Mouse (Mus musculus): ENCODE results near the gene Olfr1513. TPM values are rescaled to one million over a fixed set of nuclear protein-coding genes. Genes with fewer than 3 reads are reported as not detected.
"Not testable (repeated sequence)": the region's sequence is repeated elsewhere in the genome, so short reads cannot be mapped to it uniquely, and the experiment has no call there.

Olfr1513 gene
- not detected in 2 replicates for polyA plus RNA-seq (2014; fragmentation: Nextera tagmentation; extraction: Ambion mirVana)

DNA sequence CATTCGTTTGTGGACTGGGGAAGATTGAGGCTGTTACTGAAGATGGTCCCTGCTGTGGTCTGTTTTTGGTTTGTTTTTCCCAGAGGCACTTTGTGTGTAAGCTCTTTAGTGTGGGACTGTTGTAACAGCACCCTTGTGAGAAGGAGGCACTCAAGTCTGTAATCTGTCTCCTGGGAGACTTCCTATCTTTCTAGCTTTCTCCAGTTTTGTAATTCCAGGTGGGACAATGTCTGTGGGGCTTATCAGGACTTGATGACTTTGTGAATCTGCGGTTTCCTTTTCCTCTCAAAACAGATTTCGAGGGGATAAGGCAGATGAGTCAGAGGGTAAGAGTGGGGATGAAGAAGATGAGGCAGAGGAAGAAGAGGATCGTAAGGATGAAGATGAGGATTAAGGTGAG is at the start of gene Olfr1513:
TSS of gene Olfr1513 (minus strand) at position 101 of the 400 bp plus-strand sequence.
- H3K27me3 ChIP-seq (ENCODE audit: control insufficient read depth, insufficient read depth, low read length), result no peaks in the 10 kb centered on the region
- ATAC-seq (ENCODE audit: insufficient number of reproducible peaks, insufficient read depth, low FRiP score, low read depth), result no peak
- no peaks in the 10 kb centered on the region for H3K36me3 ChIP-seq (ENCODE audit: control insufficient read depth, insufficient read depth, low read length)
- no peak within 1 kb of the TSS for H3K27ac ChIP-seq (replicated peaks in 1 of 2; ENCODE audit: control insufficient read depth in 1 of 2, insufficient read depth in 1 of 2, low read depth in 2 of 2, low read length in 2 of 2)
- no peak within 1 kb of the TSS for H3K4me2 ChIP-seq (ENCODE audit: low read length)
- 60% methylated on average over 4 of the region's 4 CpGs for WGBS
- no peak within 1 kb of the TSS for H3K9ac ChIP-seq (ENCODE audit: low read length)
- no peaks in the 10 kb centered on the region for H3K9me3 ChIP-seq (ENCODE audit: control insufficient read depth, low read length)
- H3K4me3 ChIP-seq (ENCODE audit: control insufficient read depth in 1 of 2, insufficient read depth in 1 of 2, low read depth in 1 of 2, low read length in 2 of 2), result no peak within 1 kb of the TSS
- H3K4me1 ChIP-seq (ENCODE audit: control insufficient read depth in 2 of 2, insufficient read depth in 2 of 2, low read length in 2 of 2), result no peaks in the 10 kb centered on the region

DNA sequence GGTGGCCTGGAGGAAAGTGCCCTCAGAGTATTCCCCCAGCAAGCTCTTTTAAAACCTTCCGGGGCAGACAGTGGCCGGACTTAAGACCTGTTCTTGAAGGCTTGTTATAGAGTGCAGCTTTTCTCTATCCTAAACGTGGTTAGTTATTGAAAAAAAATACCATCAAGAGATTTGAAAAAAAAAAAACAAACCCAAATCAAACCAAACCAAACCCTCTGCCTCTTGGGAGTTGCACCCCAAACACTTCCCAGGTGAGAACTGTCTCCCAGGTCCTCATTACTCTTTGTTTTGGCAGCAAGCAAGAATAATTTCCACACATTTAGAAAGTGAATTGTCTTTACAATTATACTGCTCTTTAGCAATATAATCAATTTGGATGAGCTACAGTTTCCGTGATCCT is 41.1 kb upstream of the Olfr1513 start, which contains the start of gene Olfr1511:
TSS of gene Olfr1511 (minus strand) at position 101 of the 400 bp plus-strand sequence.
- Histone ChIP-seq H3K4me3 (ENCODE audit: control insufficient read depth in 1 of 2, insufficient read depth in 1 of 2, low read depth in 1 of 2, low read length in 2 of 2) (no peak within 1 kb of the TSS), H3K9ac (ENCODE audit: low read length) (no peak within 1 kb of the TSS)
- WGBS, result 72% methylated on average over 4 of the region's 4 CpGs

DNA sequence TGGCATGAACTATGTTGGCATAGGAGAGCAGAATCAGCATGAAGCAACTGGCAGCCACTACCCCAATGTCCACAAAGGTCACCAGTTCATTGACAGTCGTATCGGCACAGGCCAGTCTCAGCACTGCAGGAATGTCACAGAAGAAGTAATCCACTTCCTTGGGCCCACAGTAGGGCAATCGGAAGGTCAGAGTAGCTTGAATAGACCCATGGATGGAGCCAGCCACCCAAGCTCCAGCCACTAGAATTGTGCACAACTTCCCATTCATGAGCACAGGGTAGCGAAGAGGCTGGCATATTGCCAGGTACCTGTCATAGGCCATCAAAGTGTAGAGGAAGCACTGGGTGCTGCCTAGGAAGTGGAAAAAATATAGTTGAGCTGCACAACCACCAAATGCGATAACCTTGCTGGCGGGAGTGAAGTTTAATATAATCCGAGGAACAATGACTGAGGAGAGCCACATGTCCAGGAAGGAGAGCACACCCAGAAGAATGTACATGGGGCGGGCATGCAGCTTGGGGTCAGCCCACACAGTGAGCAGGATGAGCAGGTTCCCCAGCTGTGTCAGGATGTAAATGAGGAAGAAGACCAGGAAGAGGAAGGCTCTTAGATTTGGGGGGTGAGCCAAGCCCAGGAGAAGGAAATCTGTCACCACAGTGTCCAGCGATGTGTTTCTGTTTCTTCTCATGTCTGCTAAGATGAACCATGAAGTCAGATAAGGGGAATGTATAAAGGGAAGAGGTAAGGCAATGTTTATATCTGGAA is 34.1 kb upstream of the Olfr1513 start:
- 73% methylated on average over 9 of the region's 9 CpGs for WGBS
- ATAC-seq (ENCODE audit: insufficient number of reproducible peaks, insufficient read depth, low FRiP score, low read depth), result peak; percentile 54; the same call in 1 of the 2 replicates

More for the DNA sequence above, 41.1 kb upstream of the Olfr1513 start, which contains the start of gene Olfr1511:
- no peaks in the 10 kb centered on the region for H3K4me1 ChIP-seq (ENCODE audit: control insufficient read depth in 2 of 2, insufficient read depth in 2 of 2, low read length in 2 of 2)
- H3K4me2 ChIP-seq (ENCODE audit: low read length), result no peak within 1 kb of the TSS
- no peaks in the 10 kb centered on the region for H3K27me3 ChIP-seq (ENCODE audit: control insufficient read depth, insufficient read depth, low read length)
- no peak for ATAC-seq (ENCODE audit: insufficient number of reproducible peaks, insufficient read depth, low FRiP score, low read depth)
- H3K36me3 ChIP-seq (ENCODE audit: control insufficient read depth, insufficient read depth, low read length), result no peaks in the 10 kb centered on the region
- H3K27ac ChIP-seq (replicated peaks in 1 of 2; ENCODE audit: control insufficient read depth in 1 of 2, insufficient read depth in 1 of 2, low read depth in 2 of 2, low read length in 2 of 2), result no peak within 1 kb of the TSS
- H3K9me3 ChIP-seq (ENCODE audit: control insufficient read depth, low read length), result no peaks in the 10 kb centered on the region

DNA sequence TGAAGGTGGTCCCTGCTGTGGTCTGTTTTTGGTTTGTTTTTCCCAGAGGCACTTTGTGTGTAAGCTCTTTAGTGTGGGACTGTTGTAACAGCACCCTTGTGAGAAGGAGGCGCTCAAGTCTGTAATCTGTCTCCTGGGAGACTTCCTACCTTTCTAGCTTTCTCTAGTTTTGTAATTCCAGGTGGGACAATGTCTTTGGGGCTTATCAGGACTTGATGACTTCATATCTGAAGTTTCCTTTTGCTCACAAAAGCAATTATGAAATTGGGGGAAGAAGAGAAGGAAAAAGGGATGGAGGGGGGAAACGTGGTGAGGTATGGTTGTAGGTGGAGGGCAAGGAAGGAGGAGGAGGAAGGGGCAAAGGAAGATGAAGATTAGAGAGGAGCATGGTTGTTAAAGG is 22.9 kb upstream of the Olfr1513 start, which contains the start of gene Olfr1512:
TSS of gene Olfr1512 (minus strand) at position 101 of the 400 bp plus-strand sequence.
- no peaks in the 10 kb centered on the region for H3K9me3 ChIP-seq (ENCODE audit: control insufficient read depth, low read length)
- no peak within 1 kb of the TSS for H3K27ac ChIP-seq (replicated peaks in 1 of 2; ENCODE audit: control insufficient read depth in 1 of 2, insufficient read depth in 1 of 2, low read depth in 2 of 2, low read length in 2 of 2)
- no peaks in the 10 kb centered on the region for H3K36me3 ChIP-seq (ENCODE audit: control insufficient read depth, insufficient read depth, low read length)
- H3K4me3 ChIP-seq (ENCODE audit: control insufficient read depth in 1 of 2, insufficient read depth in 1 of 2, low read depth in 1 of 2, low read length in 2 of 2), result no peak within 1 kb of the TSS
- no peaks in the 10 kb centered on the region for H3K27me3 ChIP-seq (ENCODE audit: control insufficient read depth, insufficient read depth, low read length)
- ATAC-seq (ENCODE audit: insufficient number of reproducible peaks, insufficient read depth, low FRiP score, low read depth), result no peak
- no peaks in the 10 kb centered on the region for H3K4me1 ChIP-seq (ENCODE audit: control insufficient read depth in 2 of 2, insufficient read depth in 2 of 2, low read length in 2 of 2)
- H3K9ac ChIP-seq (ENCODE audit: low read length), result no peak within 1 kb of the TSS
- WGBS, result 71% methylated on average over 2 of the region's 2 CpGs
- H3K4me2 ChIP-seq (ENCODE audit: low read length), result no peak within 1 kb of the TSS

More for the DNA sequence above, 34.1 kb upstream of the Olfr1513 start:
- H3K4me3 ChIP-seq (ENCODE audit: control insufficient read depth in 1 of 2, insufficient read depth in 1 of 2, low read depth in 1 of 2, low read length in 2 of 2); H3K36me3 ChIP-seq (ENCODE audit: control insufficient read depth, insufficient read depth, low read length); H3K4me2 ChIP-seq (ENCODE audit: low read length); H3K4me1 ChIP-seq (ENCODE audit: control insufficient read depth in 2 of 2, insufficient read depth in 2 of 2, low read length in 2 of 2); H3K27ac ChIP-seq (replicated peaks in 1 of 2; ENCODE audit: control insufficient read depth in 1 of 2, insufficient read depth in 1 of 2, low read depth in 2 of 2, low read length in 2 of 2); H3K9ac ChIP-seq (ENCODE audit: low read length); H3K27me3 ChIP-seq (ENCODE audit: control insufficient read depth, insufficient read depth, low read length); H3K9me3 ChIP-seq (ENCODE audit: control insufficient read depth, low read length): not testable (repeated sequence)

DNA sequence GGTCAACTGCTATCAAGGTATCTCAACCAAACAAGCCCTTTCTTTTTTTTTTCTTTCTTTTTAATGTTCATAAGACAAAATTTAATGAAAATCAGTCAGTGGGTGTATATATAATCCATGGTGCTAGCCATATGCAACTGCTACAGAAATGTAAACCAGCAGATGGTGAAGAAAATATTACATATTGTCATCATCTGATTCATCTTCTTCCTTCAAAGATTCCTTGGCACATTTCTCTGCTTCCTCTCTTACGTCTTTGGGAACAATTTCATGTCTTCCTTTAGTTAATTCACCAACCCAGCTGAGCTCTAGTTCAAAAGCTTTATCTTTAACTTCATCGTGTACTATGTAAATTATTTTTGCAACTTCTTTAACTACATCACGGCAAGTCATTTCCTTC is 12.5 kb upstream of the Olfr1513 start:
- 85% methylated on average over 3 of the region's 3 CpGs for WGBS
- H3K4me3 ChIP-seq (ENCODE audit: control insufficient read depth in 1 of 2, insufficient read depth in 1 of 2, low read depth in 1 of 2, low read length in 2 of 2), result no peak overlapping the region

DNA sequence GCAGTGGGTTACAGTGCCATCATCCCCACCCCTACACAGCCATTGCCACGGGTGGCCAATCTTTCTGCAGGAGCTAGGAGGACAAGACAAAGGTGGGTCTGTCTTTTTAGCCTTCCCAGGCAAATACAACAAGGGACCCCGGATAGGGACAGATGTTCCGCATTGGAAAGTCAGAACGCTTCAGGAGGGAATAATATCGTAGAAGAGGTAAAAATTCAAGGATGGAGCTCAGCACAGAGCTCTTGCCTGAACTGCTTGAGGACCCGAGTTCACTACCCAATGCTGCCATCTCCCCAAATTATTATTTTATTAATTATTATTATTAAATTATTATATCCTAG is 16.7 kb downstream of the Olfr1513 start:
- Histone ChIP-seq H3K9ac (ENCODE audit: low read length) (no peak overlapping the region), H3K27me3 (ENCODE audit: control insufficient read depth, insufficient read depth, low read length) (no peaks in the 10 kb centered on the region), H3K27ac (replicated peaks in 1 of 2; ENCODE audit: control insufficient read depth in 1 of 2, insufficient read depth in 1 of 2, low read depth in 2 of 2, low read length in 2 of 2) (no peak overlapping the region), H3K4me2 (ENCODE audit: low read length) (no peak overlapping the region), H3K36me3 (ENCODE audit: control insufficient read depth, insufficient read depth, low read length) (no peaks in the 10 kb centered on the region), H3K4me1 (ENCODE audit: control insufficient read depth in 2 of 2, insufficient read depth in 2 of 2, low read length in 2 of 2) (no peaks in the 10 kb centered on the region), H3K4me3 (ENCODE audit: control insufficient read depth in 1 of 2, insufficient read depth in 1 of 2, low read depth in 1 of 2, low read length in 2 of 2) (no peak overlapping the region), H3K9me3 (ENCODE audit: control insufficient read depth, low read length) (0 out of 2 replicates have a peak, but pooled peaks cover 2% of the 10 kb centered on the region)
- 64% methylated on average over 6 of the region's 6 CpGs for WGBS
- no peak for ATAC-seq (ENCODE audit: insufficient number of reproducible peaks, insufficient read depth, low FRiP score, low read depth)

More for the DNA sequence above, 12.5 kb upstream of the Olfr1513 start:
- Histone ChIP-seq H3K9me3 (ENCODE audit: control insufficient read depth, low read length) (no peaks in the 10 kb centered on the region), H3K27me3 (ENCODE audit: control insufficient read depth, insufficient read depth, low read length) (no peaks in the 10 kb centered on the region), H3K4me1 (ENCODE audit: control insufficient read depth in 2 of 2, insufficient read depth in 2 of 2, low read length in 2 of 2) (no peaks in the 10 kb centered on the region), H3K4me2 (ENCODE audit: low read length) (no peak overlapping the region), H3K27ac (replicated peaks in 1 of 2; ENCODE audit: control insufficient read depth in 1 of 2, insufficient read depth in 1 of 2, low read depth in 2 of 2, low read length in 2 of 2) (no peak overlapping the region), H3K9ac (ENCODE audit: low read length) (no peak overlapping the region), H3K36me3 (ENCODE audit: control insufficient read depth, insufficient read depth, low read length) (no peaks in the 10 kb centered on the region)
- ATAC-seq (ENCODE audit: insufficient number of reproducible peaks, insufficient read depth, low FRiP score, low read depth), result no peak

DNA sequence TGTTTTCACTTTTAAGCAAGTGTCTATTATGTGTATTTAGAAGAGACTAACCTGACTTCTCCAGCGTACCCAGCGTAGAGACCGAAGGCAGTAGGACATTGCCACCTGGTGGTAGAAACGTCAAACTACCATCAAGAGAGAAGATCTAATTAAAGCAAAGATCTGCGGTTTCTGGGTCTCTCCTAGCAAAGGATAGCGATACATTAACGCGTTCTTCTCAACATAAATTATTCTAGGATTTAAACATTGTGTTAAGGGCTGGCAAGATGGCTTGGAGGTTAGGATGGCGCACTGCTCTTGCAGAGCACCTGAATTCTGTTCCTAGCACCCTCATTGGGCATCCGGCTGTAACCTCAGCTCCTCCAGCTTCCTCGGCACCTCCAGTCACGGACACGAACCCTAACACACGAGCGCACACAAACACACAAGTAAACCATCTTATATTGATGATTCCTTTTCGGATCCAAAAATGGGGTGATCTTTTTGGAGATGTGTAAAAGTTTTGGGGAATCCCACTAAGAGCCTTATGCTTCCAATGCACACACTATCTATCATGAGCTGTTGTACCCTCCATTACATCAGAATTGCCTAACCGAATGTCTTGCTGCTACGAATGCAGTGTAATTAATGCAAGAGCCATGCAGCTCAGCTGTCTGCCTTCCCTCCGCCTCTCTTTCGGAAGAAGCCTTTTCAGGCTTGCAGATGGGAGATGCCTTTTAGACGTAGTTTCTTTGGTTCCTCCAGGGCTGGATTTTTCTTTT is 17.3 kb downstream of the Olfr1513 start:
- no peak for ATAC-seq (ENCODE audit: insufficient number of reproducible peaks, insufficient read depth, low FRiP score, low read depth)
- H3K4me2 ChIP-seq (ENCODE audit: low read length), result 0 out of 2 replicates have a peak overlapping the region, but pooled peaks have one; percentile 1

More for the DNA sequence above, 17.3 kb downstream of the Olfr1513 start:
- WGBS, result 28% methylated on average over 21 of the region's 21 CpGs
- Histone ChIP-seq H3K36me3 (ENCODE audit: control insufficient read depth, insufficient read depth, low read length) (no peaks in the 10 kb centered on the region), H3K9ac (ENCODE audit: low read length) (no peak overlapping the region), H3K27ac (replicated peaks in 1 of 2; ENCODE audit: control insufficient read depth in 1 of 2, insufficient read depth in 1 of 2, low read depth in 2 of 2, low read length in 2 of 2) (no peak overlapping the region), H3K9me3 (ENCODE audit: control insufficient read depth, low read length) (no peaks in the 10 kb centered on the region), H3K4me1 (ENCODE audit: control insufficient read depth in 2 of 2, insufficient read depth in 2 of 2, low read length in 2 of 2) (no peaks in the 10 kb centered on the region), H3K27me3 (ENCODE audit: control insufficient read depth, insufficient read depth, low read length) (no peaks in the 10 kb centered on the region), H3K4me3 (ENCODE audit: control insufficient read depth in 1 of 2, insufficient read depth in 1 of 2, low read depth in 1 of 2, low read length in 2 of 2) (no peak overlapping the region)
